Mouse (Mus musculus) 3134 (cell line): Measurements from ENCODE around the gene Smarcd3.

Experiments used
- DNase-seq: peaks from one replicate; pipeline ENCODE4 v3.0.0-alpha.2; 2011; ENCODE audit warnings: low spot score; ENCODE audit not compliant: insufficient read length; ENCODE audit errors: extremely low read depth

Smarcd3 gene

DNA sequence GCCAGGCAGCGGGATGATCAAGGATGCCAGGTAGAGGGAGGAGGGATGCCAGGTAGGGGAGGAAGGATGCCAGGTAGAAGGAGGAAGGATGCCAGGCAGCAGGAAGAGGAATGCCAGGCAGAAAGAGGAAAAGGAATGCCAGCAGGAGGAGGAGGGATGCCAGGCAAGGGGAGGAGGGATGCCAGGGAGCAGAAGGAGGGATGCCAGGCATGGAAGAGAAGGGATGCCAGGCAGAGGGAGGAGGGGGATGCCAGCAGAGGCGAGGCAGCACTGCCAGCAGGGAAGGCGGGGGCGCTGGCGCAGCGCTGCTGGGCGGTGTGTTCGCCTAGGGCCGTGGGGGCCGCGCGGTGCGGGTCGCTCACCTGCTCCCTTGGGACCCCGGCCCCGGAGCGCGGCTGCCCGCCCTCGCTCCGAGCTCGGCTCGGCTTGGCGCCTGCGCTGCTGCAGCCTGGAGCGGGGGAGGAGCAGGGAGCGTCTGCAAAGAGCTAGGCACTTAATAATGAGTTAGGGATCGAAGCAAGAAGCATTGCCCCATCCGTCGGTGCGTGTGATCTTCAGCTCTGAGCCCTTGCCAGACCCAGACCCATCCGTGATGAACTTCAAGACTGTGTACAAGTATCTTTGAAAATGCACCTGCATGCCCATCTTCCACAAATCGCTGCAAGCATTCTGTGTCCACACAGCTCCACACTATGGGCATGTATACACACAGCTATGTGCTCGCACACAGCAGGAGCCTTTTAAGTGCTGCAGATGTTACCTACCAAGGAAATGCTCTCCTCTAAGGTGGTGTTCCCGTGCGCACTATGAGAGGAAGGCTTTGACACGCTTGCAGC, at the start of gene Smarcd3:
Gene Smarcd3, minus strand, starts transcription at position 426 of the 836 bp plus-strand sequence.
- no peak for DNase-seq

GRCm38 (mm10) chr5:24661457-24661856, 37.2 kb upstream of the Smarcd3 start:
- no peak for DNase-seq

- DNase-seq = no peak
Observed at GRCm38 (mm10) chr5:24659708-24660423, 35.7 kb upstream of the Smarcd3 start.

GRCm38 (mm10) chr5:24657113-24657512, 32.9 kb upstream of the Smarcd3 start:
- no peak for DNase-seq

DNA sequence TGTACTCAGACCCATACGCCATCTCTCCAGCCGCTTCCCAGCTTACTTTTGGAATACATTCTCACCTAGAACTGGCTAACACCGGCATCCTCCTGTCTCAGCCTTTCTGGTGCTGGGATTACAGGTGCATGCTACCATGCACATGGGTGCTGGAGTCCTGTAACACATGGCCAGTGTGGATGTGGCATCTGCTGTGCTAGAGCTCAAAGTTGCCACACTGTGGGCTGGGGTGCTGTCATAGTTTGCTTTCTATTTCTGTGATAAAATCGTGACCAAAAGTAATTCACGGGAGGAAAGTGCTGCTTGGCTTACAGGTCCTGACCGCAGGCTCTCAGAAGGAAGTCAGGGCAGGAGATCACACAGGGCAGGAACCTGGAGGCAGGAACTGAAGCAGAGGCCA, 30.3 kb upstream of the Smarcd3 start:
- no peak for DNase-seq

GRCm38 (mm10) chr5:24652780-24653179, 28.6 kb upstream of the Smarcd3 start:
- no peak for DNase-seq

- peak; percentile 82 for DNase-seq
Observed at GRCm38 (mm10) chr5:24651768-24652752, 27.8 kb upstream of the Smarcd3 start.

- DNase-seq = no peak
Observed at GRCm38 (mm10) chr5:24651356-24651755, 27.1 kb upstream of the Smarcd3 start.

GRCm38 (mm10) chr5:24649701-24650100, 25.5 kb upstream of the Smarcd3 start:
- no peak for DNase-seq

- DNase-seq = no peak
Observed at GRCm38 (mm10) chr5:24649231-24649630, 25.0 kb upstream of the Smarcd3 start.

GRCm38 (mm10) chr5:24645454-24645853, 21.2 kb upstream of the Smarcd3 start:
- no peak for DNase-seq

DNA sequence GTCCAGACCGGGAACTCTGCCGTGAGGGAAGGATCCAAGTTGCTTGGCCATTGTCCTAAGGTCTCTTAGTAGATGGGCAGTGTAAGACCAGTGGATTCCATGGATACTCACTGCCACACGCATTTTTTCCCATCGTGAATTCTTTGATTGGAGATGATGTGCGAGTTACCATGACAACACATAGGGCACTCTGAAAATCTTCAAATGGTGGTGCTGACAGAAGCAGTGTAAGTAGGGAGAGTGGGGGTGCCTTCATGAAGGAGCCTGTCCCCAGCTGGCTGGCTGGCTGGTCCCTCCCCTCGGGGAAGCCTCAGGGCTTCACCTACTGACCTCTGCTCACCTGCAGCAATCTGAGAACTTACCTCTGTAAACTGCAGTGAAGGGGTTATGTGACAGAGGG, 14.9 kb upstream of the Smarcd3 start:
- DNase-seq = no peak

DNA sequence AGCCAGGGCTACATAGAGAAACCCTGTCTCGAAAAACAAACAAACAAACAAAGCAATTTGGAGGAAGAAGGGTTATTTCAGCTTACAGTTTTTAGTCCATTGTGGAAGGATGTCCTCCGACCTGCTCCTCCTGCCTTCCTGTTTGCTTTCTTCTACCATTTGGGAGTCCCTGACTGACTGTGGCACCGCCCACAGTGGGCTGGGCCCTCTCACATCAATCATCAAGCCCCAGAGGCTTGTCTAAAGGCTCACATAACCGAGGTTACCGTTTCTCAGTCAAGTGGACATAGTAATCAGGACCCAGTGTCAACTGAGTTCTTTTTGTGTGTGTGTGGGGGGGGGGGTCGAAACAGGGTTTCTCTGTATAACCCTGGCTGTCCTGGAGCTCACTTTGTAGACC, 13.9 kb upstream of the Smarcd3 start:
- no peak for DNase-seq

- no peak for DNase-seq
Observed at GRCm38 (mm10) chr5:24636987-24637386, 12.8 kb upstream of the Smarcd3 start.

GRCm38 (mm10) chr5:24635526-24636141, 11.4 kb upstream of the Smarcd3 start:
- DNase-seq = no peak

DNA sequence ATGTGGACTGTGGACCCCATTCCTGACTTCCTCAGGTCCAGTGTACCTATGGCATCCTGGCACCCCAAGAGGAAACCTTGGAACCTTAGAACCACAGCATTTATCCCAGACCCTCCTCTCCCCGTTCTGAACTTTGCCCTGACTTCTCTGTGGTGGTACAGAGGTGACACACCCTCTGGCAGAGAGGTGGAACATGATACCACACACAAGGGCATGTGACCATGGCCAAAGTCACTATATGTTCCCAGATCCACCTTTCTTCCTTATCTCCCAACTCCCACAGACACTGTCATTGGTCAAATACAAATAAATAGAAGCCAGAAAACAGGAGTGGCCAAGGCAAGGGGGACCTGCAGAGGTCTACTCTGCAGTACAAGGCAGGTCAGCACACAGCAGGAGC, 10.9 kb upstream of the Smarcd3 start:
- no peak for DNase-seq

- no peak for DNase-seq
Observed at GRCm38 (mm10) chr5:24629712-24630111, 5.5 kb upstream of the Smarcd3 start.

DNA sequence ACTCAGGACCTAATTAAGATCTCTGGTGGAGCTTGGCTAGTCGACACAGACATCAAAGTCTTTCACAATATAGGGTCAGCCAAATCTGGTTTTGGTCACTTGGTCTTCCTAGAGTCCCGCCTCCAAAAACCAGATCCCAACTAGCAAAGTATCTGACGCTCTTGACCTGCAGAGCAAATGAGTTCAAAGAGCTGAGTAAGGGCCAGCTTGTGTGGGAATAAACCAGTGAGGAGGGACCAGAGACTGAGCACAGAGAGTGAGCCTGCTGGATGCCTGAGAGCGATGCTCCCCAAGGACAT, 560 bp upstream of the Smarcd3 start:
- DNase-seq = no peak

GRCm38 (mm10) chr5:24623041-24623985, 898 bp downstream of the Smarcd3 start:
- no peak for DNase-seq
